Mouse (Mus musculus) bone marrow, adult 2 months (tissue): ENCODE results near the gene Stxbp6. TPM values are rescaled to one million over a fixed set of nuclear protein-coding genes. Genes with fewer than 3 reads are reported as not detected.

Experiments used
- H3K27ac ChIP-seq: fragments of 200-500 bp; 2 replicates; pipeline ENCODE4 v1.5.1; 2012; ENCODE audit warnings: low read depth, mild to moderate bottlenecking, control low read depth, inconsistent platforms, low read length; ENCODE audit not compliant: control insufficient read depth, poor library complexity, insufficient read depth
- H3K4me1 ChIP-seq: fragments of 200-500 bp; 2 replicates; pipeline ENCODE4 v1.6.1; 2011; ENCODE audit warnings: low read length; ENCODE audit not compliant: control insufficient read depth, insufficient read depth
- H3K4me3 ChIP-seq: fragments of 200-500 bp; replicated peaks from 2 replicates; pipeline ENCODE3; 2011; ENCODE audit warnings: mild to moderate bottlenecking, low read depth, low read length, control low read depth; ENCODE audit not compliant: control insufficient read depth
- CTCF ChIP-seq: fragments of 200-500 bp; IDR thresholded peaks from 2 replicates; pipeline ENCODE4 v1.5.1; 2011; ENCODE audit warnings: low read length, control low read depth; ENCODE audit not compliant: control insufficient read depth, insufficient read depth
- POLR2A ChIP-seq: fragments of 200-500 bp; IDR thresholded peaks from 2 replicates; pipeline ENCODE4 v1.6.1; 2011; ENCODE audit warnings: low read depth, mild to moderate bottlenecking, control low read depth, low read length, borderline replicate concordance; ENCODE audit not compliant: control insufficient read depth
- WGBS: fragments of 180-500 bp; shearing (Covaris S2); methylation state at CpG from one replicate; pipeline ENCODE4 v1.1.7; 2018; 5-methylcytosine and 5-hydroxymethylcytosine counted together
- polyA plus RNA-seq: library from polyadenylated mRNA; stranded (reverse); fragments of >200 nt; gene quantifications from 2 replicates; pipeline ENCODE4 v1.2.4, GENCODE M21; 2011; ENCODE audit warnings: low replicate concordance; ENCODE audit not compliant: missing spikeins, insufficient read depth, insufficient read length

The Stxbp6 gene
- polyA plus RNA-seq, 1 experiment: 1.3 TPM

- no peak for TF ChIP-seq CTCF
- no peak for TF ChIP-seq POLR2A
- H3K27ac ChIP-seq: no peak overlapping the region
Observed at GRCm38 (mm10) chr12:44835879-44836467, 238.5 kb downstream of the Stxbp6 start.

GRCm38 (mm10) chr12:44811895-44812294 is 262.6 kb downstream of the Stxbp6 start:
- no peak overlapping the region for H3K4me3 ChIP-seq
- WGBS: 80% methylated on average over 2 of the region's 2 CpGs
- H3K27ac ChIP-seq: no peak overlapping the region
- TF ChIP-seq CTCF (no peak), POLR2A (no peak)
- H3K4me1 ChIP-seq: no peaks in the 10 kb centered on the region

More at GRCm38 (mm10) chr12:44835879-44836467, 238.5 kb downstream of the Stxbp6 start:
- WGBS: 55% methylated on average over 1 of the region's 1 CpGs
- Histone ChIP-seq H3K4me1 (no peaks in the 10 kb centered on the region), H3K4me3 (no peak overlapping the region)

- TF ChIP-seq CTCF (no peak), POLR2A (no peak)
- Histone ChIP-seq H3K4me3 (no peak overlapping the region), H3K4me1 (no peaks in the 10 kb centered on the region), H3K27ac (no peak overlapping the region)
Observed at GRCm38 (mm10) chr12:44804213-44804612, 270.3 kb downstream of the Stxbp6 start.
